Mouse (Mus musculus) embryo, embryonic 11.5 days (tissue): Measurements from ENCODE around the gene Gmeb2.

Experiments used
- DNase-seq: peaks from one replicate; pipeline ENCODE4 v3.0.0-alpha.2; 2012; ENCODE audit warnings: low read depth, low spot score

Gene Gmeb2

DNA sequence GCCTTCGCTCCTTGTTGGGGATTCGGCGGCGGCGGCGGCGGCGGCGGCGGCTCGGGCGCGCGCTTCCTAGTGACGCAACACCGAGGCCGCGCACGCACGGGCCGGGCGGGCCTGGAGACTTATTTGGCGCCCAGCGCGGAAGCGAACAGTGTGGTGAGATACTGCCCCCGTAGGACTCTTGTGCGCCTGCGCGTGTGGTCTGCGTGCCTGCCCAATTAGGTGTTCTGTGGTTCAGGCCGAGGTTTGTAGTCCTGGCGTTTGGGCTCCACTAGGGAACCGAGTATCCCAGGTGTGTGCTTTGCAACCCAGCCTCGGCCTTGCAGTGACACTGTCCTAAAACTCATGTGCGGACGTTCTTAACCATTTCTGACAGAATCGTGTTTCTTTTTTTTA is at the start of gene Gmeb2:
Gene Gmeb2 (minus strand): TSS at position 78 of the 393 bp plus-strand sequence.
- DNase-seq: peak; percentile 94

DNA sequence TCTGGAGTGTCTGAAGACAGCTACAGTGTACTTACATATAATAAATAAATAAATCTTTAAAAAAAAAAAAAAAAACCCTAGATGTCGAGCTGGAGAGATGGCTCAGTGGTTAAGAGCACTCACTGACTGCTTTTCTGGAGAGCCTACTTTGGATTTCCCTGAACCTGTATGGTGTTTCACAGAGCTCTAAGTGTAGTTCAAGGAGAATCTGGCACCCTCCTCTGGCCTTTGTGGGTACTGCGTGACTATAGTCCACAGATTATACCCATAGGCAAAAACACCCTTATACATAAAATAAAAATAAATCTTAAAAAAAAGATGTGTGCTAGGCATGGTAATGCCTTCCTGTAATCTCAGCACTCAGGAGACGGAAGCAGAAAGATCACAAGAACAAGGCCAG is 46.2 kb upstream of the Gmeb2 start:
- peak; percentile 41 for DNase-seq

DNA sequence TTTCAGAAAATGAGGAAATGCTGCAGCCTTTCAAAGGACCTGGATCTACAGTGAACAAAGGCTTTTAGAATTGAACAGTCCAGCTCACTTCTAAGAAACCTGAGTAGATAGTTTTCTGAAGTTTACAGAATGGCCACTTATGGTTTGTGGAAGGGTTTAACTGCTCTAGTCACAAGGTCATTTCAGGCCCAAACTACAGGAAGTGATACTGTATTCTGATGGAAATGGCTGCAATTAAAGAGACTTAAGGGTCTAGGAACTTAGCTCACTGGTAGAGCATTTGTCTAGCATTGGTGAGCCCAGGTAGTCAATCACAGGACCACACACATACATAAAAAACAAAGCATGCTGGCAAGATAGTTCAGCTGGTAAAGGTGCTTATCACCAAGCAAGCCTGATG is 44.7 kb upstream of the Gmeb2 start:
- DNase-seq: no peak

DNA sequence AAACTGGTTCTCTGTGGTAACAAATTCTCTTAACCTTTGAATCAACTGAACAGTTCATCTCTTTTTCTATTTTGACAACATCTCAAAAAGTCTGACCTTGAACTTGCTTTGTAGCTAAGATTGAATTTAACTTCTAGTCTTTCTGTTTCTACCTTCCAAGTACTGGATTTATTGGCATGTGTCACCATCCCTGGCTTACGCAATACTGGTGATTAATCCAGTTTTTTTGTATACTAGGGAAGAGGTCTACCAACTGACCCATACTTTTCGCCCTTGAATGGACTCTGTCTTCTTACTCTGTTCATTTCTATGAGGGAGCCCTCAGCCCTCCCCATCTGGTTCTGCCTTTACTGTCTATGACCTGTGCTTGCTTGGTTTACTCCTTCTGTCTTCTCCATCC is 38.3 kb upstream of the Gmeb2 start:
- DNase-seq: no peak

DNA sequence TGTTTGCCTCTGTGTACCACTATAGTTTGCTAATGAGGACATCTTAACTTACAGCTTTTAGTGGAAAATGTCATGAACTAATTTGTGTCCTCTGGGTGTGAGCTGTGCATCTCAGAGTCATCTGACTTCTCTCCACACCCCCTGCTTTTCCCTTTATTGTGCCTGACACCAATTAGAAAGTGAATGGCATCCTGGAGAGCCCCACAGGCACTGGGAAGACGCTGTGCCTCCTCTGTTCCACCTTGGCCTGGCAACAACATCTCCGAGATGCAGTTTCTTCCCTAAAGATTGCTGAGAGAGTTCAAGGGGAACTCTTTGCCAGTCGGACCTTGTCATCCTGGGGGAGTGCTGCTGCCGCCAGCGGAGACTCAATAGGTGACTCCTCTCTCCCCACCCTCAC is 34.3 kb upstream of the Gmeb2 start:
- DNase-seq: no peak

DNA sequence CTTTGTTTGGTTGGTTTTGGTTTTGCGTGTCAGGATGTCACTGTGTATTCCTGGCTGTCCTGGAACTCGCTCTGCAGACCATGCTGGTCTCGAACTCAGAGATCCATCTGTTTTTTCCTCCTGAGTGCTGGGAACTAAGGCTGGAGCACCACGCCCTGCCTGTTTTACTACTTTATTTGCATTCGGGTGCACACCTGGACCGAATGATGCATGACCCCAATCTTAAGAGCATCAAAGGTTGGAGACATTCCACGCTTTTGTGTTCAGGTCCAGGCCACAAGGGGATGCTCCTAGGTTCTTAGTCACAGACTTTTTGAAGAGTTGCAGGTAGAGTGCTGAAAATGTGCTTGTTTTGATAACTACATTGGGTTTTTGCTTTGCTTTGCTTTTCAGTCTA is 32.3 kb upstream of the Gmeb2 start:
- DNase-seq: no peak

DNA sequence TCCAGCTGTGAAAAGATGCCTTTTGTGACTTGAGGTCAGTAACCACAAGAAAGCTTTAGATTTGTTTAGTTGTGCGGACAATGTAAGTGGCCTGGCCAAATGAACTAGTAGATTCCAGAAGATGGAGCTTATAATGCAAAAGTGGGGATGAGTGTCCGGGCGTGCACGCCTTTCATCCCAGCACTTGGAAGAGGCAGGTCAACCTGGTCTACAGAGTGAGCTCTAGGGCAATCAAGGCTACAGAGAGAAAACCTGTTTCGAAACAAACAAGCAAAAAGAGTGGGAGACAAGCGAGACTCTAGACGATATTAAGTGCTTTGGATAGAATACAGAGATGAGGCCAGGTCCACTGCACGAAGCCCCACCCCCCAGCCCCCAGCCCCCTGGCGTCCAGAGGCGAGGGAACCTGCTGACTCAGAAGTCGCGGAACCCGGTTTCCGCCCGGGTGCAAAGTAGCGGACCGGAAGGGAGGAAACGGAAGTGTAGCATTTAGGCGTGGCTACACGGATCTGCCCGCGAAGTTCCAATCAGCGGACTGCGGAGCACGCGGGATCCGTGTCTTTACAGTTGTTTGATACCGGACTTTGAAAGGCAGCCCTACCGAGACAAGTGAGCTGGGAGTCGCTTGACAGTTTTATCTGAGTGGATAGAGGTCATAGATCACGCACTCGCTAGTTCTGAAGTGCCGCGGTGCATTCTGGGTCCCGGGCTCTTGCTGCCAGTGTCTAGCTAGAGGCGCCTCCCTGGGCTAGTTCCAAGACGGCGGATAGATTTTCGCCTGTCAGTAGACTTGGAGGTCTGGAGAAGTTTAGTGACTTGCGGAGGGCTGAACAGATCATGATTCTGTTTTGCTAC is 31.6 kb upstream of the Gmeb2 start, which contains the start of gene Rtel1:
Gene Rtel1 (plus strand): TSS at position 492 of the 855 bp plus-strand sequence.
- peak; percentile 80 for DNase-seq

DNA sequence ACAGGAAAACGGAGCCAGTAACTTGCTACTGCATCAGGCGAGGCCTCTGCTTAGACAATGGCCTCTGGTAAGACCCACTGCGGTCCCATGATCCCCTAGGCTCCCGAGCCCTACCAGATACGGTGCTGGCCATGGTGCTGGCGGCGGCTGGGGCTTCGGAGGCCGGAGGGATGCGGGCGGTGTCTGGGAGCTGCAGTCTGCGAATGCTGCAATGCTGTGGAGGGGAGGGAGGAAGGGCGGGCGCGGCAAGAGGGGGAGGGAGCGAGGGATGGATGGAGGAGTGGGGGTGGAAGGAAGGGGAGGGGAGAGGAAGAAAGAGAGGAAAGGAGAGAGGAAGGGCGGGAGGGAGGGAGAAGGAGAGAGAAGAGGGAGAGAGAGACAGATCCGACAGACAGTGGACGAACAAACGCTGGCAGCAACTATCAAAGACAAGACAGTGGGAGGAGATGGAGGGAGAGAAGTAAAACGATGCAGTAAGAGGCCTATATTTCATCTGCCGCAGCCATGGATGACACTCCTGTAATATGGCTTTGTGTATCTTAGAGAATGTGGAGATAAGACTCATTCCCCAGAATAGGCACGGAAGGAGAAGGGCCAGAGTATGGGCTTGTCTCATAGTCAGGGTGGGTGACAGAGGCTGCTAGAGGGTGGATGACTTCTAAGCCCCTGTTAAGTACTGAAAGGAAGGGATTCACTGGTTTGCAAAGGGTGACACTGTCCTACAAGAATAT is 26.4 kb upstream of the Gmeb2 start, which contains the start of gene Stmn3:
Gene Stmn3 (minus strand): TSS at position 421 of the 731 bp plus-strand sequence.
- DNase-seq: peak; percentile 45

DNA sequence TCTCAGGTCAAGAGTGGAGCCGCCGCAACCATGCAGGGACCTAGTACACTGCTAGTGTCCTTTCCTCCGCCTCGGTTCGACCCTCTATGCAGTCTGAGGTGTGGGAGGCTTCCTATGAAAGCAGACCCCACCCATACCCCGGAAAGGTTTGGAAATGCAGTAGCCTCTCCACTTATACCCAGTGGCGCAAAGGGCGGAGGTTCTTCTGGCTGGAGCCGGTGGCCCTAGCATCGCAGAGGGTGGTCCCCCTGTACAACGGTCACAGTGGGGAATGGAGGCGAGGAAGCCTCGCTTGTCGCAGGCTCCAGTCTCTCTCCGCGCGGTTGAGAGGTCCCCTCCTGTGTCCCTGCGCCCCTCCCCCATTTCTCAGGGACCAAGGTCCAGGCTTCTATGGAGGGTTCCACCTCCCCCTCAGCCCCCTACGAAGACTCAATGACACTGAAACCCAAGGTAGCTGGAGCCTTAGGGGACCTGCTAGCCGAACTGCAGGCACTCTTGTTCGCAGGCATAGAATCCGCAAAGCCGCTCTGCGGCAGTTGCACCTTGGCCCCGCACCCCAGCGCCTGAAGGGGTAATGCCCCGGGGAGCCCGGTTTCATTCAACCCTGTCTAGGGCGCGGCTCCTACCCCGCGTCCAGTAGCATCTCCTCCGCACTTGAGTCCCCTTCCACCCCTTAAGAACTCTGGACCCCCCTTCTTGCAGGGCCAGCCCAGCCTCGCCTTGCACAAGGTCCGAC is 25.7 kb upstream of the Gmeb2 start:
- DNase-seq: no peak

DNA sequence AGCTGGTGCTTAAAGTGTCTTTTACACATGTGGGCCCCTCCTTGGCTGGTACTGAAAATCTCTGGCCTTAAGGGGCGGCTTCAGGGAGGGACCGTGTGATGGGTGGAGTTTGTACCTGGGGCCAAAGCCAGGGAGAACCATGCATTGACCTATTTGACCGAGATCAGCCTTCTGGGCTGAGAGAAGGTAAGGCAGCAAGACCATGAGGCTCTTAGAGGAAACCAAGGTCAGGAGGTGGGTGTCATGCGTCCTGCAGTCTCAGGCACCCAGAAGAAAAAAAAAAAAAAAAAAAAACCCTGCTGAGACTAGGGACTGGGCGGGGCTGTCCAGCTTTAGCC is 25.1 kb upstream of the Gmeb2 start:
- no peak for DNase-seq

DNA sequence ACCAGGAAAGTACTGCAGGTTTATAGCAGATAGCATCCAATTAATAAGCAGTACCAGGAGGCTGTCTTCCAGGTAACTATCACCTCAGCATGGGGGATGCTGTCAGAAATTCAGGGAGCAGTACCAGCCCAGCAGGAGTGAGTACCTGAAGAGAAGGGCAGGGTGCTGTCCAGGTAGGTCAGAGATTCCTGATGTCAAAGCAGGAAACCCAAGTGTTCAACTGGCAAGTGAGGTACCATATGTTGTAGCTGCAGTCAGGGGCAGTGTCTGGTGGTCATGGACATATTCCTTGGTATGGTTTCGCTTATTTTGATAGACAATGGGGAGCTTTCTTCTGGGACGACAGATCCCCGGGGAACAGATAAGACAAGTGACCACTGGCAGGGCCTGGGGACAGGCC is 24.6 kb upstream of the Gmeb2 start:
- DNase-seq: no peak

DNA sequence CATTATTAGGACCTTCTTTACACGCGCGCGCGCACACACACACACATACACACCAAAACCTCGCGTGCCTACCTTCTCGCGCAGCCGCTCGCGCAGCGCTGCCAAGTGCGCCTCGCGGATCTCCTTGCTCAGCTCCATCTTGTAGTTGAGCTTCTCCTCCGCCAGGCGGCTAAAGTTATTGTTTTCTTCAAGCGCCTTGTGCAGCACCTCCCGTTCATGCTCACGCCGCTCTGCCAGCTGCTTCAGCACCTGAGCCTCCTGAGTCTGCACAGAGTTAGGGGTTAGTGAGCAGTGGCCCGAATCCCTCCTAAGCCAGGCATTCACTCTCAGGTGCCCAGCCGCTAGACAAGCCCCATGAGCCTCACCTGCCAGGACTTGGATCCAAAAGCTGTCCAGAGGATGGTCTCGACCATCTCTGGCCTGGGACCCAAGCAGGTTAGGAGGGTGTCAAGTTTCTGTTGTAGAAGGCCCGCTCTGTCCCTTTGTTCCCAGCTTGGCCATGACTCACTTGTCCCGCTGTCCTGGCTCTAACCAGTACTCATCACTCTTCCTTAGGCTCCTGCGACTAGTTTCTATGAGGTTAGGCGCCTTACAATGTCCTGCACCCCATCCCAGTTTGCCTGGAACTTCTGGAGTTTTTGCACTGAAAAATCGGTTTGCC is 19.4 kb upstream of the Gmeb2 start:
- DNase-seq: peak; percentile 44

DNA sequence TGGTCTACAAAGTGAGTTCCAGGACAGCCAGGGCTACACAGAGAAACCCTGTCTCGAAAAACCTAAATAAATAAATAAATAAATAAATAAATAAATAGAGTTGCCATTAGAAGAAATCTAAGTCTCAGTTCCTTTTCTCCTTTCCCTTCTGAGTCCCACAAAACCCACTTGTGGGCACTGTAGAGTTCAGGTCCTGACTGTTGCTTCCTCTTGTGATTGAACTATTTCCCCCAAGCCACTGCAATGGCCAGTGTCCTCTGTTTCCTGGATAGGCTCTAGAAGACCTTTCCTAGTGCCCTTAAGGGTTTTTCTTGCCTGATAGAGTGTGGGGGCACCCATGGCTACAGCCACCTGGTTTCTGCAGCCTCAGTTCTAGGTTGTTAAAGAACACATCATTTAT is 17.1 kb upstream of the Gmeb2 start:
- DNase-seq: no peak

DNA sequence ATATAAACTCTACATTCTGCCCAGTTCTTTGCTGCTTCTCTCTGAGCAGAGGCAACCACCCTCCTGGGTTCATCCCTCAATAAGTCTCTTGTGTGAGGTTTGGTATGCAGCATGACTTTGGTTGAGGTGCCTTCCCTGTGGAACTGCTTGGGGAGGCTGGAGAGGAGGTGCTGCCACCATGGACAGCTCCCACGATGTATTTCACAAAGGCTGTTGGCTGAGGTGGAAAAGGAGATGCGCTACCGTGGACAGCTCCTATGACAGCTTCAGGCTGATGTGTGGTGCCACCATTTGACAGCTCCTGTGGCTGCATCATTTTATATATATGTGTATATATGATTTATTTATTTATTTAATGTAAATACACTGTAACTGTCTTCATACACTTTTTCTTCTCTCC is 14.2 kb upstream of the Gmeb2 start:
- DNase-seq: peak; percentile 30

DNA sequence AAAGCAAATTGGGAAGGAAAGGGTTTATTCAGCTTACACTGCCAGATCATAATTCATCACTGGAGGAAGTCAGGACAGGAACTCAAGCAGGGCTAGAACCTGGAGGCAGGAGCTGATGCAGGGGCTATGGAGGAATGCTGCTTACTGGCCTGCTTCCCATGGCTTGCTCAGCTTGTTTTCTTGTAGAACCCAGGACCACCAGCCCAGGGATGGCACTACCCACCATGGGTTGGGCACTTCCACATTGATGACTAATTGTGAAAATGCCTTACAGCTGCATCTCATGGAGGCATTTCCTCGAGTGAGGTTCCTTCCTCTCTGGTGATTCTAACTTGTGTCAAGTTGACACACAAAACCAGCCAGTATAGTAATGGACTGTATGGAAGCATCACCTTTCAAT is 3.1 kb upstream of the Gmeb2 start:
- DNase-seq: no peak

DNA sequence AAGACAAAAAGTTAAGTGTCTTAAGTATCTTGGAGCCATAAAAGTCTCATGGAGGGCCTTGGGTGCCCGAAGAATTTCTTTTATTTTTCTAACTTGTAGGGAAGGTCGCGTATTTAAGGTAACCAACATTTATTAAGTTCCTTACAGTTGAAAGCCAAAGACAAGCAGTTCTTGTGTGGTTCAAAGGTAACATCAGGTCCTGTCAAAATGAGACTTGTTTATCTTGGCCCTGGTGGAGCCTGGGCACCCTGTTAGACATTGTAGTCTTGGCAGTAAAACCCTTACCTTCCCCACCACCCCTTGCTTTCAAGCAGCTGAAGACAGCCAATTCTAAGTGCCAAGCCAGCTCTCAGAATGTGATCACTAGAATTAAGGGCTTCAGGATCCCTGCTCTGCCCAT is 856 bp upstream of the Gmeb2 start:
- DNase-seq: no peak

DNA sequence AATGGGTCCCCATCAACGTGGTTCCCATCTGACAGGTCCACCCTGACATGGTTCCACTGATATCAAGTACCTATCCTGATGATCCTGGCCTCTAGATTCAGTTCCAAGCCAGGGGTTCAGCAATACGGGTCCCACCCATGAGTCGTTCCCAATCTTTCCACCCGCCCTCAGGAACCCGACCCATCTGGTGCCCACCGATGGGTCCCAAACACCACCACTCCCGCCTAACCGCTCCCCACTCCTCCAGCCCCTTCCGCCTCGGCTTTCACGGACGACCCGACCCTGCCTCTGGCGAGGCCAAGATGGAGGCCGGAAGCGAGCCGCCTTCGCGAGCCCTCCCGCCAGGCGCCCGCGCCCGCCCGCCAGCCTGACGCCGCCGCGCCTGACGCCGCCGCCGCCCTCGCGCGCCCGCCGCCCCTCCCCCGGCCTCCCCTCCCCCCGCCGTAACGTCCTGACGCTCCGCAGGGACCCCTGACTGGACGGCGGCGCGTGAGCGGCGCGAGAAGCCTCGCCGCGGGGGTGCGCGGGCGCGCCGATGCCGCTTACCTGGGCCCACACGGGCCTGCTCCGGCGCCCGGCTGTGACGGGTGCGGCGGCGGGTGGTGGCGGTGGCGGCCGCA is 387 bp downstream of the Gmeb2 start:
- peak; percentile 66 for DNase-seq

DNA sequence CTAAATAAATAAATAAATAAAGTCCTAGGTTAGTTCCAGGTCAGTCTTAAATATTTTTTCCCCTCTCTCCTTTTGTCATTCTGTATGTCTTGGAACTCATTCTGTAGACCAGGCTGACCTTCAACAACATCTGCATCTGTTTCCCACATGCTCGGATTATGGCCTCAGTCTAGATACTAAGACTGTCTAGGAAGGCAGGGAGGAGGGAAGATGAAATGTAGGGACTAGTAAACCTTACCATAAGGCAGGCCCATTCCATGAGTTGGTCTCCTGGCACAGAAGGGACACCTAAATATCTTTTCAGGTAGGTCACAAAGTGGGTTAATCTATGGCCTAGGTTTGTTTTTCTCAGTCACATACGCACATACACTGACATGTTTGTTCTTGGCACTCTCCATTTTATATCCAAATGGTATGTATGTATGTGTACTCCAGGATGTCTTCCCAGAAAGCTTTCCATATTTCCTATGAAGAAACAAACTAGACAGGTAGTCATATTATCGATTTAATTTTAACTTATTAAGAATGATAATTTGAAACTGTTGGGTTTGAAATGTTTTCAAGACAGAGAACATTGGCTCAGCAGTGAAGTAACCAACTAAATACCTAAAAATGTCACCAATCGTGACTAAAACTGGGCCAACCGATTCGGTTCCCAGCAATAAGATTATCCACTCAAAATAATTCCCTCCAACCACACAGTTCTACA is 1.1 kb downstream of the Gmeb2 start:
- DNase-seq: no peak

DNA sequence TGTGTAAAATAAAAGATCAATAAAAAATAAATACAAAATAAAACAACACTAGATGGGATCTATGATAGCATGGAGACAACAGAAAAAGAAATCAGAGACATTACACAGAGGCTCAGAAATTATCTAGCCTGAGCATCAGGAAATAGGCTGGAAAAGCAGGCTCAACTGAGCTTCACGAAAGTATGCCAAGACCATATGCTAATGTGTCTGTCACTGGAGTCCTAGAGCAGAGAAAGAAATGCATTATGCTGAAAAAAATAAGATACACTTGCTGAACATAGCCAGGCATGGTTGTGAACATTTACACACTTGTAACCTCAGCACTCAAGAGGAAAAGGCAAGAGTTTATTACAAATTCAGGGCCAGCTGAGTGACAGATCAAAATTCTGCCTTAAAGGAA is 7.9 kb downstream of the Gmeb2 start:
- no peak for DNase-seq

DNA sequence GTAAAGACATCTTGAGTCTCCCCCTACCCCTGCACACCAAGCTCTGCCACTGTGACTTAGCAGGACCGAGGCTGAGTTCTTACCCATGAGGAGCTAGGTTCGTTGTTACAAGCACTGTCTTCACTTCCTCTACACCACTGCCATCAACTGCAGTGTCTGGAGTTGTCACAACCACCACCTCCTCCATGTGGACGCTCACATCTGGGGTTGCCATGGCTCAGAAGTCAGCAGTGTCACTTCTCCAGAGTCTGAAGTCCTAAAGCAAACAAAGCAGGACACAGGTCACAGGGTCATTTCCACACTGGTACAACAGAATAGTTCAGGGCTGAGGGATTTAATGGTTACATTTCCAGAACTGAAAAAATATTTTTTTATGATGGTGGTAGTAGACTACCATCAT is 10.0 kb downstream of the Gmeb2 start:
- DNase-seq: no peak

DNA sequence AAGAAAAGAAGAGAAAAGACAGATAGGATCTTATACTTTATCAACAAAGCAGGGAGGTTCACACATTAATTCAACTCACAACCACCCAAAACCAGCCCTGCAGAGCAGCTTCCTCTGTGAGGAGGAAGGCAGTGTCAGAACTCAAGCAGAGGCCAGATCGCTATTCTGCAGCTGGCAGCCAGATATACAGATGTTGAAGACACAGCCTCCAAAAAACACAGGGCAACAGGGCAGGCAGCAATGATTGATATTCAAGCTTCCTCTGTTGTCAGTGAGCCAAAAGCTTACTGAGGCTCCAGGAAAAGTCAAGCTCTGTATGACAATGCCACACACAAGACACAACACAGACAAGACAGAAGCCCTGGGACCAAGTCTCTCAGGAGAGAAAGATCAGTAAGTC is 11.1 kb downstream of the Gmeb2 start:
- DNase-seq: no peak
